Mouse (Mus musculus) cerebellum, postnatal 14 days (tissue): ENCODE measurements at regions not wholly inside any gene's neighbourhood (a gene's known extent, or its start where the extent isn't known, plus 50 kb on each side); places are given as distances from the start of the nearest gene placed in this dataset.
"Not testable (repeated sequence)": the region's sequence is repeated elsewhere in the genome, so short reads cannot be mapped to it uniquely, and the experiment has no call there.

Experiments
- DNase-seq, 2 experiments: peaks; one replicate each; pipeline ENCODE4 v3.0.0; 2021; ENCODE audit warnings: mixed read lengths in 2 of 2

- DNase-seq, result no peak
Measured at GRCm38 (mm10) chr12:29050516-29051251, 299.1 kb downstream of the Eipr1 start.

- peak; percentile 45 to 74 for DNase-seq
Measured at GRCm38 (mm10) chr12:29054367-29054766, 302.8 kb downstream of the Eipr1 start.

GRCm38 (mm10) chr12:29062025-29062637 is 310.5 kb downstream of the Eipr1 start:
- no peak for DNase-seq

- DNase-seq, result peak in 1 of 2 experiments; percentile 41
Measured at GRCm38 (mm10) chr12:29062801-29063200, 311.2 kb downstream of the Eipr1 start.

DNA sequence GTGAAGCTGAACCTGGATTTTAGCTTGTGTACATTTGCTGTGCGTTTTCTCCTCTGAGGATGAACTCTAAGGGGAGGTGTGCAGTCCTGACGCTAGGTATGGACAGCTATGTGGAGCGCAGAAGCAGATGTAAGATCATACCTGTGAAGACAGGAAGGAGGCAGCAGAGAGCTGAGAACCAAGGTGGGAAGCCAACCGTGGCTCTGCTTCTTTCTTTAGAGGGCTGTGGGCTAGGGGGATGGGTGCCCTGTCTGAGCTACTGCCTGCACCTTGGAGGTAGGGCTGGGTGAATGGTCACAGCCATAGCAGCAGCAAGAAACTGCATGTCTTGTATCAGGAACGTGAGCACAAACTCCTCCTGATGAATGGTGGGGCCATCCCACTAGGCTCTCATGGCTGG is 316.6 kb downstream of the Eipr1 start:
- DNase-seq, result peak; percentile 63 to 73

- DNase-seq, result no peak
Measured at GRCm38 (mm10) chr12:29075096-29075852, 323.7 kb downstream of the Eipr1 start.

GRCm38 (mm10) chr12:29076606-29077005 is 325.0 kb downstream of the Eipr1 start:
- no peak for DNase-seq

- DNase-seq, result no peak
Measured at GRCm38 (mm10) chr12:29079011-29079410, 327.4 kb downstream of the Eipr1 start.

DNA sequence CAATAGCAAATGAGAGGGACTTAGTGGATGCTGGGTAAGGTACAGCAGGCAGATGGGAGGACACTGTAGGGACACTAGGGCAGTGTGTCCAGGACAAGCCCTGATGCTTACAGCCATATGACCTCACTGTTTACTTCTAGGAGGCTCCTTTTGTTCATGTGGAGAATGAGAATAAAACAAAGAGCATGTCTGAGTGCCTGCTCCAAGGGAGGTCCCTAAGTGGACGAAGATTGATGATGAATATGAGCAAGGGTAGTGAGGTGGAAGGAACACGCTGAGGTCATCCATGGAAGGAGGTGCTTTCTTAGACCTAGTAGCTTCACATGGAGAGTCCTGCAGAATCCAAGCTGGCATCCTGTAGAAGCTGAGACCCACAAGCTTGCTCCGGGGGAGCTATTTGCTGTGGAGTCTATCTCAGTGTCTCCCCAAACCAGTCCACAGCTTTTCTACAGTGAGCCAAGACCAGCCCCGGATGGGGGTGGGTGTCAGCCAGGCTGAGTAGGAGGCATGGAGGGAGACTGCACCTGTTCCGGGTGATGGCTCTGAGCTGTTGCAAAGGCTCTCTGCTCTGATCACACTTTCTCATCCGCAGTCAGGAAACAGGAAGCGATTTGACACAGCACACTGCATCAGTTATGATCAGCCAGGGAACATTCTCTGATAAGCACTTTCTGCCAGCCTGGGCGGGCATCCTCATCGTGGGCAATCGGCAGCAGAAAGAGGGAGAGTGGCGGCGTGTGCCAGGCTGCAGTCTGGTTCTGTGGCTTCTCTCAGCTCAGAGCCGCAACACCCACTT is 332.0 kb downstream of the Eipr1 start:
- peak; percentile 73 to 76 for DNase-seq

DNA sequence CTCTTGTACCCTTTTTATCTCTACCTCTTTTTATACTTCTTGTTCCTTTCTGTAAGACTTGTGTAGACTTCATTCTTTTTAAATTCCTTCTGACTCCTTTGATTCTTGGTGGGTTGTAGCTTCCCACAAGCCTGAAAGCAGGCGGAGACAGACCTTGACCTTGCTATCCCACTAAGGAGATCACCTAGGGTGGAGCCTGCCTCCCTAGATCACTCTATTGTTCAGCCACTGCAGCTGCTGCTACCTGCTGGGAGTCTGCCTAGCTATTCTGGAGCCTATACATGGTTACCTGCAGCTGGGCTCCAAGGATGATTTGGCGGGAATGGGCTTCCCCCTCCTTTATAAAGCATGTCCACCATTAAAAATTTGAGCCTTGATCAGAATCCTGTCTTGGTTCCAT is 335.6 kb downstream of the Eipr1 start:
- DNase-seq, result not testable (repeated sequence)

DNA sequence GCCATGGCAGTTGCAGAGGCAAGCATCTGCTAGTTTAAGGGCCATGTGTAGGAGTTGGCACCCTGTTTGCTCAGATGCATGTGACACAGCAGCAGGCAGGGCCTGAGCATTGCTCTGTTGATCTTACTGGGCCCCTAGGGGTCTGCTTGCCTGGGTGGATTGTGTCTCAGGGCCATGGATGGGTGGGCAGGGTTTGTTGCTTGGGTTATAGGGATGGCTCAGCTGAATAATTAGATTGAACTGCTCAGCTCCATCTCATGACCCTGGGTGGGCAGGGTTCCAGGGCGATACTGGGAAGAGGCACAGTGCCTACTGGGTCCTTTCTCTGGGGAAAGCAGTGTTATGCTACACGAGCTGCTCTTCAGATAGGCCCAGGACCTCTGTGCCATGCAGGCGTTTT is 338.0 kb downstream of the Eipr1 start:
- DNase-seq, result peak; percentile 24 to 45

- no peak for DNase-seq
Measured at GRCm38 (mm10) chr12:29090451-29090850, 338.8 kb downstream of the Eipr1 start.

GRCm38 (mm10) chr12:29095406-29096032 is 343.9 kb downstream of the Eipr1 start:
- DNase-seq, result no peak

GRCm38 (mm10) chr12:29096033-29096913 is 344.7 kb downstream of the Eipr1 start:
- peak in 1 of 2 experiments; percentile 24 for DNase-seq

DNA sequence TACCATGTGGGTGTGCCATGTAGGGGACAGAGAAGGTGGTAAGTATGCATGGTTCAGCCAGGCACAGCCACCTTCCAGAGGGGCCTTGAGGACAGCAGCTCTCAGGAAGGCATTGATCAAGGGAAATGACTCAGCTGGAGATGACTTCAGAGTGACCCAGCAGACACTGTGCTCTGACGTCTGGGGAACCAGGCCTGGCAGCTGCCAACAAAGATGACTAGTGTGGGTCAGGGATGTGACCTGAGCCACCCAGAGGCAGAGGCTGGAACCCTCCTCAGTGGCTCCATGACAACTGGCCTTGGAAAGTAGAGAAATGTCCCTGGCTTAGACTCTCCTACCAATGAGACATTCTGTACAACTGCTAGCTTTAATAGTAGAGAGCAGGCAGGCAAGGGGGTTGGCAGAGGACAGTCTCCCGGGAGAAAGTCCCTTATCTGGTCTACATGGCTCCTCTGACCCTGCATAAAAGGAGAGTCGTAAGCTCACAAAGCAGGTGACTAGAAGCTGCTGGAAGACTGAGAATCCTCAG is 348.5 kb downstream of the Eipr1 start:
- DNase-seq, result no peak

- DNase-seq, result no peak
Measured at GRCm38 (mm10) chr12:29106893-29107719, 355.5 kb downstream of the Eipr1 start.

DNA sequence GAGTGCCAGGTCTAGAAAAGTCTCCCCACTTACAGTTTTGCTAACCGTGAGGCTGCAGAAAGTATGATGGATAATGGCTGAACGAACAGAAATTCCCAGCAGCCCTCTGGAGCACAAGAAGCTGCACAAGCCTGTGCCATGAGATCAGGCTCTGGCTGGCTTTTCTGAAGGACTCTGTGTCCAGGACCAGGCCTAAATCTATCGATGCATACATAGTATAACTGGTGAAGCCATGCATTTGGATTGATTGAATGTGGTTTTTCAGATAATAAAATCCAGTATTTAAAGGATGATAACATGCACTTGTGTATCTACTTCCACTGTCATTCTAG is 356.1 kb downstream of the Eipr1 start:
- DNase-seq, result no peak

GRCm38 (mm10) chr12:29118336-29118735 is 366.7 kb downstream of the Eipr1 start:
- DNase-seq, result no peak

GRCm38 (mm10) chr12:29121159-29121558 is 369.6 kb downstream of the Eipr1 start:
- no peak for DNase-seq

DNA sequence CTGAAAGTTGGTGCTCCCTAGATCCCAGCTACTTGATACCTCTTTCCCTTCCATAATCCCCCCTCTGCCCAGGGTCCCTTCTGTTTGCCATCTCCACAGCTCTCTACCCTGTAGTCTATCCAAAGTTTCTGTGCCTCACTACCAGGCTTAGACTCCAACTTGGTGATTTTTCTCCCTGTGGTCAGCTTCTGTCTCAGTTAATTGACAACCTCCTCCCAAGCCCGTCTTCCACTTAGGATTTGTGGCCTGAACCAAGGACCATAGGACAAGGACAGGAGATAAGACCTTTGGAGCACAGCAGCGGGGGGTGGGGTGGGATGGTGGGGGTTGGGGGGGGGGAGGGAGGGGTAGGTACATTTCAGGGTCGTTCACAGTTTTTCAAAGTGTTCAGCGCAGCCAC is 371.3 kb downstream of the Eipr1 start:
- DNase-seq, result no peak
